Mouse (Mus musculus) thymus, adult 2 months (tissue): ENCODE data around the gene Ccl2.

ENCODE experiments used
- CTCF ChIP-seq: fragments of 200-500 bp; IDR thresholded peaks from 2 replicates; pipeline ENCODE4 v1.5.1; 2012; ENCODE audit warnings: mild to moderate bottlenecking, control low read depth, low read length, moderate library complexity, borderline replicate concordance; ENCODE audit not compliant: control insufficient read depth, poor library complexity, insufficient read depth; ENCODE audit errors: extremely low read depth
- POLR2A ChIP-seq: fragments of 200-500 bp; IDR thresholded peaks from 2 replicates; pipeline ENCODE4 v1.6.1; 2012; ENCODE audit warnings: mild to moderate bottlenecking, low read length, control low read depth, moderate library complexity; ENCODE audit not compliant: control insufficient read depth, poor library complexity, insufficient read depth; ENCODE audit errors: extremely low read depth

DNA sequence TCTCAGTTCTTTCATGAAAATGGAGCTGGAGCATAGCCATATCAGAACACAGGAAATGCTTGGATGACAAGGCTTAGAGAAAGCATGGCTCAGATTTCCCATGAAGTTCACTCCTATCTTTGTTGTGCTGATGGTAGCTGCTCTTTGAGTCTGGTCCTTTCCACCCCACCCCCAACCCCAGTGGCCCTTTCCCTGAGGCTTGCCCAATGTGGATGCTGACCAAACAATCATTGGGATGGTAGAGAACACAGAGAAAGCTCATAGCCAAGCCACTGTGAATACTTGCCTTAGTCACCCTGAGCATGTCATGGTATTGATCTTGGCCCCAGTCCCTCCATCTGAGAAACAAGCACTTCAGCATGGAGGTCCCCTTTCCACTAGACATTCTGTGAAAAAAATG is 3.2 kb upstream of the Ccl2 start:
- TF ChIP-seq POLR2A: no peak
- TF ChIP-seq CTCF: no peak
